Mouse (Mus musculus) liver, embryonic 14.5 days (tissue): ENCODE measurements around the gene Flt3.

Experiments used
- CTCF ChIP-seq: IDR thresholded peaks from 2 replicates; pipeline ENCODE4 v1.5.1; 2016; ENCODE audit warnings: antibody characterized with exemption, low read depth, control low read depth
- EP300 ChIP-seq: IDR thresholded peaks from 2 replicates; pipeline ENCODE4 v1.6.1; 2016; ENCODE audit warnings: antibody characterized with exemption, low read depth

DNA sequence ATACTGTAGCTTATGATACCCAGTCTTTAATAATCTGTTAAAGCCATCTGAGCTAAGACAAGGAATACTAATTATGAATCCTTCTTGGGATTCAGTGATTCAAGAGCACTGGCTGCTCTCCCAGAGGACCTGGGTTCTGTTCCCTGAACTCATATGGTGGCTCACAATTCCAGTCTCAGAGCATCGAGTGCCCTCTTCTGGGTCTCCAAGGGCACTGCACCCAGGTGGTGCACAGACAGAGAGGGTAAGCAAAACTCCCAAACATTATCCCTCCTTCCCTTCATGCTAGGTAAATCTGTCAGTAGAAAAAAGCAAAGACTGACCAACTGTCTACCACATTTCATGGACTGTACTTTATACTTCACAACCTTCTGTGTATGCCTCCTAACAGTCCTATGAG, 54.3 kb downstream of the Flt3 start:
- TF ChIP-seq CTCF (peak; percentile 15; the same call in 1 of the 2 replicates), EP300 (no peak)
